Mouse (Mus musculus) naive thymus-derived CD4-positive, alpha-beta T cell, adult 2 months (primary cell): ENCODE results near the gene Gm7075.
"Not testable (repeated sequence)": the region's sequence is repeated elsewhere in the genome, so short reads cannot be mapped to it uniquely, and the experiment has no call there.

Experiments
- DNase-seq: peaks from one replicate; pipeline ENCODE4 v3.0.0-alpha.2; 2011; ENCODE audit warnings: low read depth

Gene Gm7075

DNA sequence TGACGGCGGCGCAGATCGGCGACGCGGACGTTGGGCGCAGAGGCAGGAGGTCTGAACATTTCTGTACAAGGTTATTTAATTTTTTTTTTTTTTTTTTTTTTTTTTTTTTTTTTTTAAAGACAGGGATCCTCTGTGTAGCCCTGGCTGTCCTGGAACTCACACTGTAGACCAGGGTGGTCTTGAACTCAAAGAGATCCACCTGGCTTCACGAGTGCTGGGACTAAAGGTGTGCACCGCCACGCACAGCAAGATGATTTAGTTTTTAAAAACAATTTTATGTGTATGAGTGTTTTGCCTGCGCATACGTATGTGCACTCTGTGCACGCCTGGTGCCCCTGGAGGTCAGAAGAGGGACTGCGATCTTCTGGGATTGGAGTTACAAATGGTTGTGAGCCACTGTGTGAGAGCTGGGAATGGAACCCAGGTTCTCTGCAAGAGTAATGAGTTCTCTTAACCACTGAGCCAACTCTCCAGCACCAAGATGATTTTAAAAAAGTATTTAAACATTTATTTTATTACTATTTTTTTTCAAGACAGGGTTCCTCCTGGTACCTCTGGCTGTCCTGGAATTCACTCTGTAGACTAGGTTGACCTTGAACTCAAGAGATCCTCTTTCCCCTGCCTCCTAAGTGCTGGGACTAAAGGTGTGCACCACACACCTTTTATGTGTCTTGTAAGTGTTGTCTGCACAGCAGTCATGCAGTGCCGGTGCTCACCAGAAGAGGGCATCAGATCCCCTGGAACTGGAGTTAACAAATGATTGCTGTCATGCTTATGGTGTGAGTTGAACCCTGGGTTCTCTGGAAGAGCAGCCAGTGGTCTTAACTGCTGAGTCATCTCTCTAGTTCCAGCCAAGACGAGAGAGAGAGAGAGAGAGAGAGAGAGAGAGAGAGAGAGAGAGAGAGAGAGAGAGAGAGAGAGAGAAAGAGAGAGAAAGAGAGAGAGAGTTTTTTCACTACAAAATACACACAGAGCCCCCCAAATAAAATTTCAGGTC lies at the start of gene Gm7075:
Gene Gm7075, minus strand, starts transcription at position 51 of the 997 bp plus-strand sequence.
- DNase-seq = peak; percentile 69

DNA sequence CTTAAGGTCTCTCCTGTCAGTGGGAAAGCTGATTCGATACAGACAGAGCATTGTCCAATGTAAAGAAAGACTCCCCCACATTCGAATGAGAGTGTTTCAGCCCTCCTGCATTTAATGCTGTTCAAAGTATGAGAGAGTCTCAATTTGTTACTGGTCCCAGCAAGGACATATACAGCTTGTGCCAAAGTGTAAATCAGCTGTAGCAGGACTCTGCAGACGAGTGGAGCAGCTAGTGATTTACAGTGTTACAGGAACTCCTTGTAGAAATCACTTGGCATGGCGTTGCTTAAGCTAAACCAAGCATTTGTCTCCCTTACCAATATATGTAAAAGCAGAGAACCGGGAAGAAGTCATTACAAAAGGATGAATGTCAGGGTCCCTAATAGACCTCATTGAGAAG lies 39.3 kb upstream of the Gm7075 start:
- no peak for DNase-seq

DNA sequence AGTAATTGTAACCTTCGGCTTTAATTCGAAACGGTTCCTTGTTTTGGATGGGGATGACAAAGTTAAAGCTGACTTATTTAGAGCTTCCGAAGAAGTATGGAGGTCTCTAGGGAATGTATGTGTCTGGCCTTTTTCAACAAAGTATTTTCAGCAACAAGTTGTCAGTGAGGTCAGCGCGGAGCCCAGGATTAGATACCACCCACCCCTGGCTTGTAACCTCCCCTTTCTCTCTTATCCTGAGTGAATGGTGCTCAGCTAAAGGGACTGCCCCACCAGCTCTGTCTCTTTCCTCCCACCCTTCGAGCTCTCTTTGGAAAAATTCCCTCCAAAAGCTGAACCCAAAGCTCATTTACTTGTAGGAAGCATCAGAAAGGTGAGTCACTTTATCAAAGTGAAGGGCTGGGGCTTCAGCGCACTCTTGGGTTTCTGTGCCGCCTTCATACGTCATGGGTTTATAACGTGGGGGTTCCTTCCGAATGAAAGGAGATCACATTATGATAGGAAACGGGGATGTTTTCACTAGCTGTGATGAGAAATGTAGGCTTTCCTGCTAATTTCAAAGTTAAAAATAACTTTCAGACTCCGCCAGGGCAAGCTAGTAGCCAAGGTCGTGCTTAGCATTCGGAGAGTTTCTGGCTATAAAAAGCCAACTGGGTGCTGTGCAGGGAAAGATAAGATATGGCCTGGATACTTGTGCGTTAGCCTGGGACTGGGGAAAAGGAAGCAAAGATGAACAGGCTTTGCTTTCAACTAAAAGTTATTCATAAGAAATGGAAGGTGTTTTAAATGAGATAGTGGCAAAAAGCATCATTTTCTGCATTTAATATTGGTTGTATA lies 35.9 kb upstream of the Gm7075 start:
- no peak for DNase-seq

DNA sequence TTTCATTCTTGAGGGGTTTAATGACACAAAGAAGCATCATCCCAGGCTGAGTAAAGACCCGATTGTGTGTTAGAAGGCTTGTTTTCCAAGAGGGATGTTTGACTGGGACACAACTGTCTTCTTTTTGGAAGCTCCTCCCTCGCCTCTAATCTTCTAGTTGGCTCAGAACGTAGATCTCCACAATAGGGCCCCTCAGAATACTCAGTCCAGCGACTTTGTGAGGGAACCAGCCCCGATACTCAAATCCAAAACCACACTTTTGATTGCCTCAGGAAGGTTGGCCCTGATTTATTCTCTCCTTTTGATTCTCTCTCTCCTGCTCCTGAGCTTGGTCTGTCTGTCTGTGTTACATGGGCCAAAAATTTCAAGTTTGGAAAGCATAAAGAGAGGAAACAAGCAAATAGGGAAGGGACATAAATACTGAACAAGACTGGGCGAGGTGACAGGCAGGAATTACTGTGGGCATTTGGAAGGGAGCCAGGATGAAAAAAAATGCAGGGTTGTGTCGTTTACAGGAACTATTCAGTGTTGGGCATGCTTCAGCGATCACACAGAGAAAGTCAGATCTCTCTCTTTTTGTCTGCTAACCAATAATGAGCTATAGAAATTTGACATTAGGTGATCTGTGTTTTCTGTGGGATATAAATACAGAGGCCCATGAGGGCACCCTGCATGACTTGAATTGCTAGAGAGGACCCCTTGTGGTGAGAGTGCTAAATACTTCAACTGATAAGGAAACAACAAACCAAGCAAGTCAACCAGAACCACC lies 33.7 kb upstream of the Gm7075 start:
- no peak for DNase-seq

DNA sequence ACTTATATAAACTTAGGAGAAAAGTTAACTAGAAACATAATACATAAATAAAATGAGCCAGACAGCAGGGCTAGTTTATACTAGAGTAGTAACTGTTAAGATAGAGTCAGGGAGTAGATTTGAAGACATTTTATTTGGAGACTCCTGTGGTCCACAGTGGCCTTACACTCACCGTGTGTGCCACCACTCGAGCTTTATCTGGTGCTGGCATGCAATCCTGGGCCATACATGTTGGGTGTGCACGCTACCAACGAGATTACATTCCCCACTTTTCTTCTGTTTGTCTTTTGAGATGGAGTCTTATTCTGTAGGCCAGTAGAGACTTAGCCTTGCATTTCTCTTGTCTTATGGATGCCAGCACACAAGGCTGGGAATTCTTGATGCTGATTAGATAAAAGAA lies 32.3 kb upstream of the Gm7075 start:
- DNase-seq = no peak

DNA sequence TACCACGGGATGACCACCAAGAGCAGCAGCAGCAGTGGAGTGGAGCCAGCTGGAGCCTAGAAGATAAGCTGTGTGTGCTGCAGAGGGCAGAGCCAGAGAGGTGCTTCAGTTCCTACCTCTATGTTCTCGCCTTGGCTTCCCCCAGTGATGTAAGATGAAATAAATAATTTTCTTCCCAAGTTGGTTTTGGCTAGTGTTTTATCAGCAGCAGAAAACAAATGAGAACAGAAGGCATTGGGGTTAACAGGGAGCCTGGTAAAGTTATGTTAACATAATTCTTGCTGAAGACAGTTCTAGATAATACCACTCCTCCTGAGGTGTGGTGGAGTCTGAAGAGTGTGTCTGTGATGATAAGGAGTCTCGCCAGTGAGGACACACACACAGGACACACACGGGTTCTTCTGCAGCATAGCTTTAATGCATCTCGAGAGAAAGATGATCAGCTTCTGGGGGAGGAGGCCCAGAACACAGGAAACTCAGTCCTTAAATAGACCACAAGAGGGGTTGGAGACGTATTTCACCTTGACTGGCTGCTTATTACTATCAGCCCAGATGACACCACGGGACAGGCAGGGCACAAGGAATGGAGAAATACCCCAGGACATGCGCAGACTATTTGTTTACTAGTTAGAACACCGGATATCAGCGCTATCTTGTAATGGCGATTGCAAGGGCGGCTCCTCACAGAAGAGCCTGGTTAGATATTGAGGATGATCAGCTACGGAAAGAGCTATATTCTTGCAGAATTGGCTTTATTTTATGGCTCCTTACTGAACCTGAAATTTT lies 23.2 kb upstream of the Gm7075 start:
- not testable (repeated sequence) for DNase-seq

DNA sequence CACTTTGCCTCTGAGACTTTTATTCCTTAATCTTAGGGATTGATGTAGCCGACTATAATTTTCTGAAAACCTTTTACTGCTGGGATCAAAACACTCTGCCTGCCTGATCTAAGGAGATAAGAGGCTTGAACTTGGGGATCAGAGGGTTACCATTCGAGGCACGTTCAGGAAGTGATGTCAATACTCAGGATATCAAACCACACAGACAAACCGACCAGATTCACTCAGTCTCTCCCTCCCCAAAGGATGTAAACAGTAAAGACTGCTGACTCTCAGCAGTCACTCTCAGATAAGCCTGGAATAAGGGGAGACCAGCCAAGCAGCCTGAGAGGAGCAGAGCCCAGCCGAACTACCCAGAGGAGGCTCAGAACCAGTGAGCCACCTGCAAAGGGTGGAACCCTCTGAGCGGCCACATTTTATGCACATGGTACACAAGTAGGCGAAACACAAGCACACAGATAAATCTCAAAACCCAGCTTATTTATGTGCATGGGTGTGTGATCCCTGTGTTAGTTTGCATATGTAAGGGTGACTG lies 18.2 kb upstream of the Gm7075 start:
- DNase-seq = no peak

DNA sequence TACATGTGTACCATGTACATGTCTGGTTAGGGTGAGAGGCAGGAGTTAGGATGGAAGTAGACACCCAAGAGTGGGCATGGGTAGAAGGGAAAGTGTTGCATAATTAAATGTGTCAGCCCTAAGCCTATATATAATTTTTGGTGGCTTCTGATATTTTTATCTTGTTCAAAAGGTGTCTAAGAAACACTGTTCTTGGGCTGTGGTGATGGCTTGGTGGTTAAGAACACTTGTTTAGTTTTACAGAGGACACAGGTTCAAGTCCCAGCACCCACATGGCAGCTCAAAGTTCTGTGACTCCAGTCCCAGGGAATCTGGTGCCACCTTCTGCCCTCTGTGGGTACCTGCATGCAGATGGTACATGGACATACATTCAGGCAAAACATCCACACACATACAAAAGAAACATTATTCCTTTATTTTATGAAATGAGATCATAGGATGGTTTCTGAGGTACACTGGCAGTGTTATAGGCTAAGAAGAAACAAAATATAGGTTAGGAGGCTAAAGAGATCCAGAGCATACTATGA lies 17.2 kb upstream of the Gm7075 start:
- no peak for DNase-seq

DNA sequence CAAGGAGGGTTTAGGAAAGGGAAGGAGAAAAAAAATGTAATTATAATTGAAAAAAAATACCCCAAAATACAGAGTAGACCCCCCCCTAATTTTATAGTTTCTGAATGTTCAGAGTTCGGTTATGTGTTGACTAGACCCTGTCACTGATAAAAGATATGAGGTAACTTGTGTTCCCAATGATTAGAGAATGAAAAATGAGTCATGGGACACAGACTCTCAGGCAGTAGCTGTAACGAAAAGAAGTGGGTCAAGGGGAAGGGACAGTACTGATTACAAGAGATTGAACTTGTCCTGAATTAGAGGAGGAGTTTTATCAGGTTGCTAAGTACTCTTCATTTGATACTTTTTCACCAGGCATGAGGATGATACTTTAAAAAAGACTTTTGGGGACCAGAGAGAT lies 11.3 kb upstream of the Gm7075 start:
- no peak for DNase-seq

DNA sequence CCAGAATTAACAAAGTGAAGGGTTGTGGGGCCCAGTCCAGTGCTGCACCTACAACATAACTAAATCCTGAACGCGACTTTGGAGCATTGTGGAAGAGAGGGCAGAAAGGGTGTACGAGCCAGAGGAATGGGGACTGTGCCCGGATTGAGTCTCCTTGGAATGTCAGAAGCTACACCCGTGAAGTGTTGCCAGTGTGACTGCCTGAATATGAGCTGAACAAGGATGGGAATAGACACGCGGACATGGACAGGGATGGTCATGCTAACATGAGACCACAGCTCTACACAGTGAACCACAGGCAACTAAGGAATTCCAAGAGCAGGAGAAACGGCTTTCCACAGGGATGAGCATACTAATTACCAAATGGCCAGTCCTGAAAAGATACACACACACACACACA lies 10.5 kb upstream of the Gm7075 start:
- no peak for DNase-seq

DNA sequence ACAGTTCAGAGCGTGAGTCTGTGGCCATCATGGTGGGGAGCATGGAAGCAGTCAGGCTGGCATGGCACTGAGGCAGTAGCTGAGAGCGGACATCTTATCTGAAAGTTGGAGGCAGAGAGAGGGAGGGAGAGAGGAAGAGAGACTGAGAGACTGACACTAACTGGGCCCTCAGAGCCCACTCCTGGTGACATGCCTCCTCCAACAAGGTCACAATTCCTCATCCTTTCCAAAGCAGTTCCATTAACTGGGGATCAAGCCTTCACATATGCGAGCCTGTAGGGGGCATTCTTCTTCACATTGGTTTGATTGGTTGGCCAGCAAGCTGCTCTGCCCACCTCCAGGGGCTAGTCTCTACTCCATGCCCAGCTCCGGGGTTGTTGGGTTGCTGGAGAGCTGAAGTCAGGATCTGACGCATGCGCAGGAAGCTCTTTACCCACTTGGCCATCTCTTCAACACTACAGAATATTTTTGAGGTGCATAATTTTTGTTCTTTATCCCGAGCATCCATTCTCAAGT lies 9.7 kb upstream of the Gm7075 start:
- DNase-seq = peak; percentile 4

DNA sequence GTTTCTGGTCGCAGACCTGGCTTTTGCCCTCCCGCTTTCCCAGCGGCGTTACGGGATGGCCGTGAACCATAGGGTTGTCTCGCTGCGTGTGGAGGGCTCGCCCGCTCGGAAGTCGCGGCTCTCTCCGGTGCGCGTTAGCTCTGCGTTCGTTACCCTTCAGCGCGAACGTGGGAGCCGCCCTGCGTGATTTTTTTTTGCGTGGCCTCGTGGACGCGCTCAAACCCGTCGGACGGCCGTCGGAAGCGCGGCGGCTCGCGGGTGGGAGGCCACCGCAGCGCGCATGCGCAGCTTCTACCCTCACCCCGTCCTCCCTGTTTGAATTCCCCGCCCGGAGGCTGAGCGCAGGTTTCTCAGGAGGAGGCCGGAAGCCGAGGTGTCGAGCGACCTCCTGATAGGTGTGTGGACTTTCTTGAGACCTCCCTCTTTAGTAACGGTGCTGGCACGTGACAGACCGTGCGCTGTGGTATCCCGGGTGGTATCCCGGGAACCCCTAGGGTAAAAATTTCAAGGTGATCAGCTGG lies 8.3 kb upstream of the Gm7075 start, which contains the start of gene Ctnna3:
Gene Ctnna3, plus strand, starts transcription at position 314 of the 521 bp plus-strand sequence.
- DNase-seq = peak; percentile 96

DNA sequence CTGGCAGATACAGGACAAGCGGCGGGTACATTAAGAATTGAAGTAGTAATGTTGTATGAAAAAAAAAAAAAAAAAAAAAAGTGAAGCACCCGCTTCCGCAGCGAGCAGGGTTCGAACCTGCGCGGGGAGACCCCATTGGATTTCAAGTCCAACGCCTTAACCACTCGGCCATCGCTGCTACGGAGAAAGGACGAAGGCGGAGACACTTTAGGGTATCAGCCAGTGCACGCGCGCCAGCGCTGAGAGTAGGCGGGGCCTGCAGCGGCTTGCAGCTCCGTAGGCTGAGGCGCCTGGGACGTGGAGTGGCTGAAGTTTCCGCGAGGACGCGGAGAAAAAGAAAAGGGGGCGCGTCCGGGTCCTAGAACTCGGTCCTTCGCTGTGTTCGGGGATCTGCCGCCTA lies 7.8 kb upstream of the Gm7075 start:
- peak; percentile 100 for DNase-seq

DNA sequence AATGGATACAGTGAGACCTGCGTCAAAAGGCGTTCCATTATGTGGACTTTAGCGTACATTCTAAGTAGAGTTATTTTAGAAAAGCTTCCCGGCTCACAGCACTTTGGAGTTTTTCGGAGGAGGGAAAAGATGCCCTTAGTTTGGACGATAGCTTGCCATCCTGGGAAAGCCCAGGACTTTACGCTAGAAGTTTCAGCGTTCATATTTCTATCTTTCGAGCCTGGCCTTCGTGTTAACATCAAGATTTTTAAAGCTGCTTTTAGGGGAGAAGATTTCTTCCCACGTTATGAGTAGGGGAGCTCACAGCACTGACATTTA lies 7.4 kb upstream of the Gm7075 start:
- no peak for DNase-seq

DNA sequence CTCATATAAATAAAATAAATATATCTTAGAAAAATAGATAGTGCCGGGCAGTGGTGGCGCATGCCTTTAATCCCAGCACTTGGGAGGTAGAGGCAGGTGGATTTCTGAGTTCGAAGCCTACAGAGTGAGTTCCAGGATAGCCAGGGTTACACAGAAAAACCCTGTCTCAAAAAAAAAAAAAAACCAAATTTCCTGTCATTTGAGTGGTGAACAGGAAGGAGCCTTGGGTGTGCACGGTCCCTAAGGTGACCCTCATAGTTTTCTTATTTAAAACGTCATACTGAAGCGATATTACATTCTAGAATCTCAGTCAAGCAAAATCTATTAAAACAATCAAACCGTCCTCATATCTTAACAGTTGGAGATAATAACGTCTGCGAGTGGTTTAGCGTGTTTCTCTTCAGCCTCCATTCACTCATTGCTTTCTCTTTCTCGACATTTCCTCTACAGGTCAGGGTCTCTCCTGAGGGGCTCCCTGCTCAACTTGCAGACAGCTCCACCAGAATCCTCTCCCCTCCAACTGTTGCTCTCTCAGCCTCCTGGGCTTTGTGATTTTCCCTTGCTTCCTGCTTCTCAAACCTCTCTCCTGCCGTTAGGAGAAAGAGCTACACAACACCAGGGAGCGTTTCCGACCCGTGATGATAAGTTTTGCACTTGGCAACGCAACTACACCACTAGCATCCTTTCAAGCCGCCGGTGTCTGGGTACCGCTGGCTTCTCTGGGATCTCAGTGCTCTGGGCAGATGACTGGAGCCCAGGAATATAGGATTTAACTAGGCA lies 6.8 kb upstream of the Gm7075 start:
- DNase-seq = peak; percentile 77

DNA sequence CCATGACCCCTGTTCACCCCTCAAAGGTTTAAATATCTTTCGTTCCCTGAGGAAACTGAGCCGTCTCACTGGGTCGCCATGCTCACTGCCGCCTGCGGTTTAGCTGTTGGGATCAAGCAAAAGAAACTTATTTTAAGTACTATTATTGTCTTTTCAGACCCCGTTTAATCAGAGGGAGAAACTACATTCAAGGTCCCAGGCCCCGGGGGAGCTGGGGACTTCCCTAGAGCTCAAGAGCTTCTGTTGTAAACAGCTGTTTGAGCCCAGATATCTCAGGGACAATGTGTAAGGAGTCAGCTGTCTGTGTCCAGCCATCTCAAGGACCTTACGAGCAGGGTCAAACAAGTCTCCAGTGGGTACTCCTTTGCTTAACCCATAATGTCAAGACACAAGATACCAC lies 5.6 kb upstream of the Gm7075 start:
- peak; percentile 6 for DNase-seq

DNA sequence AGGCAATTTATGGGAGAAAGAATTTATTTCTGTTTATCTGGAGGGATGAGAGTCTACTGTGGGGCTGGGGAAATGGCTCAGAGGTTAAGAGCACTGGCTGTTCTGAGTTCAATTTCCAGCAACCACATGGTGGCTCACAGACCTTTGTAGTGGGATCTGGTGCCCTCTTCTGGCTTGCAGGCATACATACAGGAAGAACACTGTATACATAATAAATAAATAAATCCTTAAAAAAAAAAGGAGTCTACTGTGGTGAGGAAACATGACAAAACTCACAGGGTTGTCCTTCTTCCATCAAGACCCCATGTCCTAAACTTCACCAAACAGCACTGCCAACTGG lies 2.9 kb upstream of the Gm7075 start:
- peak; percentile 78 for DNase-seq

DNA sequence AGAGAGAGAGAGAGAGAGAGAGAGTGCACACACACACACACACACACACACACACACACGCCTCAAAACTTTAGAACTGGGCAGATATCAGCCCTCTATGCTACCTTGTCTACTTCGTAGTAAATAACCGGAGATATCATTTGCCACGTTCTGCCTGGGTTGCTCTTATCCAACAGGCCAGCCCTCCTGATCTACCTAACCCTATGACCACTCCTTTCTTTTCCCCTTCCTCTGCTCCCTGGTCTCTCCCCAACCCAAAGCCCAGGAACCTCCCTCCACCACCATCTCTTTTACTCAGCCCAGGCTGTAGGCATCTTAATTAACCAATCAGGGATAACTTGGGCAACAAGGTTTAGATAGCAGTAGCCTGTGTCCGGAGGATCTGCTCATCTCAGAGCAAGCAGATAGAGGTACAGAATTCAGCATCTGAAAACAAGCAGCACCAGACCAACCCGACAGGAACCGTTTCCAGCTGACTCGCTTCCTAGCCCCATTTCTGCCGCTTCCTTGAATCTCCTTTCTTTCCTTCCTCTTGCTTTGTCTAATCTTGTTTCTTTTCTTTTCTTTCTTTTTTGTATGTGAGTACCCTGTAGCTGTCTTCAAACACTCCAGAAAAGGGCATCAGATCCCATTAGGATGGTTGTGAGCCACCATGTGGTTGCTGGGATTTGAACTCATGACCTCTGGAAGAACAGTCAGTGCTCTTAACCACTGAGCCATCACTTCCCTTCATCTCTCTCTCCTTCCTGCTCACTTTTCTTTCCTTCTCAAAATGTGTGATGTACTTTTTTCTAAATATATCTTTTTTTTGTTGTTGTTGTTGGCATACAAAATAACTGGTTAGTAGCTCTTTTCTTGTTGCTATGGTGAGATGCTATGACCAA lies 2.2 kb upstream of the Gm7075 start:
- DNase-seq = peak; percentile 6

DNA sequence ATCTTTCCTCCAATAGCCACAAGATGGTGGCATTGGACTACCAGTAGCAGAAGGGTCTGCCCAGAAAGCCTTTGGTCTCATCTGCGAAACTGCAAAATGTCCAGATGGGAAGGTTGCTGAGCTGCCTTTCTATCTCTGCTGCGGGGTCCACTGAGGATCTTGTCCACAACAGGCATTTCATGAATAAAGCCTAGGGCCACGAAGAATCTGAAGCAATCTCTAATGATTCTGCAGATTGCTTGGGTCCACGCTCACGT lies 1.1 kb upstream of the Gm7075 start:
- DNase-seq = peak; percentile 4
